Mouse (Mus musculus) left cerebral cortex, adult 18-20 months (tissue): ENCODE results near the gene Lrriq3. TPM values are rescaled to one million over a fixed set of nuclear protein-coding genes. Genes with fewer than 3 reads are reported as not detected.

Experiments used
- total RNA-seq, 2 experiments: library from RNA; stranded (reverse); gene quantifications; 2 replicates each; pipeline ENCODE4 v1.2.3; 2021

Lrriq3 gene
- total RNA-seq, 2 experiments from 2014 or later, result 0.49 to 0.59 TPM

Other genes with a start within 250 kb of the Lrriq3 start
- gene Tnni3k, start 38.0 kb upstream of the Lrriq3 start, total RNA-seq, result under 1 TPM; 0.40 to 0.77 TPM
- gene Fpgt, start within 50 bp of the Lrriq3 start, total RNA-seq, result 10 to 100 TPM; 26.8 to 28.3 TPM